Mouse (Mus musculus) heart, adult 2 months (tissue): ENCODE results near the gene Bfsp2.

Experiments used
- CTCF ChIP-seq: fragments of 200-600 bp; IDR thresholded peaks from 2 replicates; pipeline ENCODE4 v1.8.1; 2022; ENCODE audit warnings: antibody characterized with exemption, mild to moderate bottlenecking, moderate library complexity
- EP300 ChIP-seq: fragments of 200-500 bp; IDR thresholded peaks from 2 replicates; pipeline ENCODE4 v1.6.1; 2011; ENCODE audit warnings: low read depth, low read length, control low read depth; ENCODE audit not compliant: insufficient read depth
- POLR2A ChIP-seq: fragments of 200-500 bp; IDR thresholded peaks from 2 replicates; pipeline ENCODE4 v1.6.1; 2011; ENCODE audit warnings: mild to moderate bottlenecking, low read depth, low read length, control low read depth; ENCODE audit not compliant: insufficient read depth

DNA sequence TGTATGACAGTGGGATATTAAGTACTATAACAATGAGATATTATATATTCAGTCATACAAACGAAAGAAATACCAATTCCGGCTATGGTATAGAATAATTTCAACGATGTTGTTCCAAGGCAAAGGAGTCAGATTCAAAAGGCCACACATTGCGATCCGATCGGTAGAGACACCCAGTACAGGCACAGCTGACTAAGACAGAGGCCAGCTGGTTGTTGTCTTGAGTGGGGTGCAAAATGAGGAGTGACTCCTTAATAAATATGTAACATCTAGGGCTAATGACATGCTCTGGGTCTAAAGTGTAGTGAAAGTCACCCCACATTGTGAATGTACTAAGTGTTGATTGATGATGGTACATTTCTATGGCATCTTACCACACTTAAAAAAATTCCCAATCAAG is 91.0 kb downstream of the Bfsp2 start:
- TF ChIP-seq POLR2A (no peak), CTCF (no peak), EP300 (no peak)
